Mouse (Mus musculus) liver, embryonic 14.5 days (tissue): ENCODE data around the gene Tmtc2. TPM values are rescaled to one million over a fixed set of nuclear protein-coding genes. Genes with fewer than 3 reads are reported as not detected.
"Not testable (repeated sequence)": the region's sequence is repeated elsewhere in the genome, so short reads cannot be mapped to it uniquely, and the experiment has no call there.

Source experiments
- ATAC-seq: fragments of 200-750 bp; cut with Nextera tagmentation; 2 replicates; pipeline ENCODE4 v1.8.0; 2017; ENCODE audit warnings: moderate number of reproducible peaks, mild to moderate bottlenecking, moderate library complexity; ENCODE audit not compliant: insufficient read depth
- DNase-seq, 3 experiments: peaks; one replicate each; pipeline ENCODE4 v3.0.0-alpha.2; 2012 to 2013; ENCODE audit warnings: low read depth in 3 of 3, low spot score in 3 of 3
- H3K27ac ChIP-seq: fragments of 300-500 bp; sonication (generic); 2 replicates; pipeline ENCODE4 v1.5.1; 2014; ENCODE audit warnings: moderate library complexity, mild to moderate bottlenecking, control low read depth, inconsistent platforms
- H3K27me3 ChIP-seq: fragments of 300-500 bp; sonication (generic); 2 replicates; pipeline ENCODE4 v1.6.1; 2014; ENCODE audit warnings: mild to moderate bottlenecking, low read length, moderate library complexity; ENCODE audit not compliant: control insufficient read depth, insufficient read depth
- H3K36me3 ChIP-seq: fragments of 300-500 bp; sonication (generic); replicated peaks from 2 replicates; pipeline ENCODE4 v1.6.1; 2014; ENCODE audit warnings: low read depth; ENCODE audit not compliant: control insufficient read depth, insufficient read depth
- H3K4me1 ChIP-seq, 2 experiments: fragments of 200-500 bp in 1 of 2; fragments of 300-500 bp in 1 of 2; sonication (generic) in 1 of 2; replicated peaks; 2 replicates each; pipeline ENCODE4 v1.6.1; 2012 to 2014; ENCODE audit warnings: antibody characterized with exemption in 1 of 2, inconsistent platforms in 1 of 2, low read length in 1 of 2; ENCODE audit not compliant: control insufficient read depth in 2 of 2, insufficient read depth in 2 of 2
- H3K4me2 ChIP-seq: fragments of 300-500 bp; sonication (generic); 2 replicates; pipeline ENCODE4 v1.6.1; 2014; ENCODE audit warnings: low read depth, mild to moderate bottlenecking, control low read depth, moderate library complexity
- H3K4me3 ChIP-seq, 2 experiments: fragments of 200-500 bp in 1 of 2; fragments of 300-500 bp in 1 of 2; sonication (generic) in 1 of 2; 2 replicates each; pipeline ENCODE4 v1.5.1; 2012 to 2014; ENCODE audit warnings: low read depth in 2 of 2, low read length in 2 of 2, mild to moderate bottlenecking in 2 of 2, control low read depth in 1 of 2, inconsistent platforms in 1 of 2, moderate library complexity in 1 of 2; ENCODE audit not compliant: insufficient read depth in 1 of 2
- H3K9ac ChIP-seq: fragments of 300-500 bp; sonication (generic); replicated peaks from 2 replicates; pipeline ENCODE4 v1.6.1; 2014; ENCODE audit warnings: mild to moderate bottlenecking, control low read depth, moderate library complexity
- H3K9me3 ChIP-seq: fragments of 300-500 bp; sonication (generic); 2 replicates; pipeline ENCODE4 v1.6.1; 2016; ENCODE audit warnings: low read length, mixed read lengths; ENCODE audit not compliant: control insufficient read depth
- CTCF ChIP-seq: IDR thresholded peaks from 2 replicates; pipeline ENCODE4 v1.5.1; 2016; ENCODE audit warnings: antibody characterized with exemption, low read depth, control low read depth
- EP300 ChIP-seq: IDR thresholded peaks from 2 replicates; pipeline ENCODE4 v1.6.1; 2016; ENCODE audit warnings: antibody characterized with exemption, low read depth
- WGBS: fragments of 180-500 bp; shearing (Covaris S2); extraction: QIAGEN DNeasy Blood & Tissue Kit; methylation state at CpG from one replicate; pipeline ENCODE4 v1.1.7; 2014; ENCODE audit not compliant: insufficient replicate concordance; 5-methylcytosine and 5-hydroxymethylcytosine counted together
- polyA plus RNA-seq, 2 experiments: library from polyadenylated mRNA; depleted of rRNA in 1 of 2; stranded (reverse) in 1 of 2; unstranded in 1 of 2; fragments of >200 nt; fragmentation: Nextera tagmentation in 1 of 2; extraction: Ambion mirVana in 1 of 2; gene quantifications; 2 replicates each; pipeline versions ENCODE4 v1.2.1 to v1.2.3; 2012 to 2014

Gene Tmtc2
- polyA plus RNA-seq, 2 experiments, result 0.33 to 0.44 TPM

- DNase-seq, result no peak
- no peak for TF ChIP-seq CTCF
- H3K9me3 ChIP-seq, result no peaks in the 10 kb centered on the region
- no peaks in the 10 kb centered on the region for H3K36me3 ChIP-seq
- no peak overlapping the region for H3K4me2 ChIP-seq
- no peak overlapping the region for H3K9ac ChIP-seq
- no peaks in the 10 kb centered on the region for H3K4me1 ChIP-seq
- WGBS, result 85% methylated on average over 6 of the region's 6 CpGs
- H3K27me3 ChIP-seq, result no peaks in the 10 kb centered on the region
- no peak overlapping the region for H3K4me3 ChIP-seq
- no peak overlapping the region for H3K27ac ChIP-seq
- no peak for ATAC-seq
Measured at GRCm38 (mm10) chr10:105284171-105284570, 290.1 kb downstream of the Tmtc2 start.

GRCm38 (mm10) chr10:105280933-105281332, 293.3 kb downstream of the Tmtc2 start:
- Histone ChIP-seq H3K9ac (no peak overlapping the region), H3K36me3 (no peaks in the 10 kb centered on the region), H3K27ac (no peak overlapping the region), H3K4me1 (no peaks in the 10 kb centered on the region), H3K9me3 (no peaks in the 10 kb centered on the region), H3K27me3 (no peaks in the 10 kb centered on the region), H3K4me2 (no peak overlapping the region), H3K4me3 (no peak overlapping the region)
- no peak for TF ChIP-seq EP300
- no peak for TF ChIP-seq CTCF
- ATAC-seq (no peak), DNase-seq (no peak)
- 59% methylated on average over 3 of the region's 3 CpGs for WGBS

- H3K27me3 ChIP-seq, result no peaks in the 10 kb centered on the region
- H3K9me3 ChIP-seq, result no peaks in the 10 kb centered on the region
- TF ChIP-seq CTCF (no peak), EP300 (no peak)
- no peaks in the 10 kb centered on the region for H3K36me3 ChIP-seq
- H3K4me1 ChIP-seq, result no peaks in the 10 kb centered on the region
- DNase-seq (no peak), ATAC-seq (no peak)
- H3K9ac ChIP-seq, result no peak overlapping the region
- H3K4me2 ChIP-seq, result no peak overlapping the region
- 49% methylated on average over 3 of the region's 3 CpGs for WGBS
- H3K4me3 ChIP-seq, result no peak overlapping the region
- no peak overlapping the region for H3K27ac ChIP-seq
Measured at GRCm38 (mm10) chr10:105260053-105260452, 314.2 kb downstream of the Tmtc2 start.

GRCm38 (mm10) chr10:105238291-105238690, 336.0 kb downstream of the Tmtc2 start:
- WGBS, result 75% methylated on average over 22 of the region's 22 CpGs
- H3K36me3 ChIP-seq, H3K27ac ChIP-seq, H3K4me1 ChIP-seq, ATAC-seq, H3K4me2 ChIP-seq, H3K27me3 ChIP-seq, H3K9me3 ChIP-seq, H3K4me3 ChIP-seq, H3K9ac ChIP-seq: not testable (repeated sequence)
- peak; percentile 24 to 51 (median 30) for DNase-seq

- ATAC-seq, result no peak
Measured at GRCm38 (mm10) chr10:105232864-105233263, 341.4 kb downstream of the Tmtc2 start.

More at GRCm38 (mm10) chr10:105232864-105233263, 341.4 kb downstream of the Tmtc2 start:
- Histone ChIP-seq H3K27me3 (no peaks in the 10 kb centered on the region), H3K4me2 (no peak overlapping the region), H3K27ac (no peak overlapping the region), H3K4me1 (no peaks in the 10 kb centered on the region), H3K9me3 (no peaks in the 10 kb centered on the region), H3K9ac (no peak overlapping the region), H3K36me3 (no peaks in the 10 kb centered on the region), H3K4me3 (no peak overlapping the region)
- WGBS, result 45% methylated on average over 2 of the region's 2 CpGs
- DNase-seq, result no peak
- TF ChIP-seq CTCF (no peak), EP300 (no peak)
